Mouse (Mus musculus) liver, postnatal 0 days (tissue): ENCODE results near the gene Mfsd10. TPM values are rescaled to one million over a fixed set of nuclear protein-coding genes. Genes with fewer than 3 reads are reported as not detected.
"Not testable (repeated sequence)": the region's sequence is repeated elsewhere in the genome, so short reads cannot be mapped to it uniquely, and the experiment has no call there.

Experiments used
- ATAC-seq: fragments of 200-750 bp; cut with Nextera tagmentation; 2 replicates; pipeline ENCODE4 v1.8.0; 2017; ENCODE audit warnings: mild to moderate bottlenecking, moderate library complexity
- DNase-seq: peaks from one replicate; pipeline ENCODE4 v3.0.0-alpha.2; 2016
- H3K27ac ChIP-seq: fragments of 300-500 bp; sonication (generic); 2 replicates; pipeline ENCODE4 v1.5.1; 2014; ENCODE audit warnings: antibody characterized with exemption, moderate library complexity, mild to moderate bottlenecking, low read depth
- H3K27me3 ChIP-seq: fragments of 300-500 bp; sonication (generic); 2 replicates; pipeline ENCODE4 v1.6.1; 2014; ENCODE audit warnings: low read length, control low read depth, mixed read lengths; ENCODE audit not compliant: insufficient read depth
- H3K36me3 ChIP-seq: fragments of 300-500 bp; sonication (generic); replicated peaks from 2 replicates; pipeline ENCODE4 v1.6.1; 2014; ENCODE audit warnings: mild to moderate bottlenecking, control low read depth, low read length, moderate library complexity, mixed read lengths; ENCODE audit not compliant: insufficient read depth
- H3K4me1 ChIP-seq: fragments of 300-500 bp; sonication (generic); 2 replicates; pipeline ENCODE4 v1.6.1; 2014; ENCODE audit warnings: antibody characterized with exemption, mild to moderate bottlenecking, control low read depth; ENCODE audit not compliant: insufficient read depth
- H3K4me2 ChIP-seq: fragments of 300-500 bp; sonication (generic); 2 replicates; pipeline ENCODE4 v1.6.1; 2014; ENCODE audit warnings: low read depth, mild to moderate bottlenecking, low read length, moderate library complexity, mixed read lengths
- H3K4me3 ChIP-seq: fragments of 300-500 bp; sonication (generic); 2 replicates; pipeline ENCODE4 v1.5.1; 2014; ENCODE audit warnings: low read depth, low read length
- H3K9ac ChIP-seq: fragments of 300-500 bp; sonication (generic); replicated peaks from 2 replicates; pipeline ENCODE4 v1.6.1; 2014; ENCODE audit warnings: mild to moderate bottlenecking, moderate library complexity
- H3K9me3 ChIP-seq: fragments of 300-500 bp; sonication (generic); 2 replicates; pipeline ENCODE4 v1.6.1; 2016; ENCODE audit warnings: mild to moderate bottlenecking, control low read depth, low read length, mixed read lengths
- CTCF ChIP-seq: sonication (generic); IDR thresholded peaks from 2 replicates; pipeline ENCODE4 v1.5.1; 2016; ENCODE audit warnings: antibody characterized with exemption, low read depth
- EP300 ChIP-seq: IDR thresholded peaks from 2 replicates; pipeline ENCODE4 v1.6.1; 2016; ENCODE audit warnings: antibody characterized with exemption, low read depth, mild to moderate bottlenecking
- WGBS: fragments of 180-500 bp; shearing (Covaris S2); extraction: QIAGEN DNeasy Blood & Tissue Kit; methylation state at CpG from one replicate; pipeline ENCODE4 v1.1.7; 2014; ENCODE audit not compliant: insufficient replicate concordance; 5-methylcytosine and 5-hydroxymethylcytosine counted together
- polyA plus RNA-seq: library from polyadenylated mRNA; unstranded; fragments of >200 nt; fragmentation: Nextera tagmentation; extraction: Ambion mirVana; gene quantifications from 2 replicates; pipeline ENCODE4 v1.2.1, GENCODE M21; 2015

Gene Mfsd10
- polyA plus RNA-seq, 1 experiment from 2014 or later: 31.1 TPM

DNA sequence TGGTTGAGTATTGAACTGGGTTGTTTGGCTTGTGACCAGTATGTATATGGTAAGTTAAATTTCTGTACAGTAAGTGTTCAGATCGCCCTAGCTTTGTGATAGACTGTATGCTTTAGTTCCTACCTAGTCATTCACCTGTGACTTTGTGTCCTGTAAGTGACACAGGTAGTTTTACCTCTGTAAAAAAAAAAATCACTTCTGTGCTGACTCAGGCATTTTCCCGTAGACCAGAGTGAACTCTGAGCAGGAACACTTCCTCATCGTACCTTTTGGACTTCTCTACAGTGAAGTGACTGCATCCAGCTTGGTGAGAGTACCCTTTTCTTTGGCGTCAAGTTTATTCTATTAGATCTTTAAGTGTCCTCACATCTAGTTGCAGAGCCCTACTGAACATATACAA lies 27.0 kb downstream of the Mfsd10 start:
- no peak for DNase-seq
- ATAC-seq: no peak

DNA sequence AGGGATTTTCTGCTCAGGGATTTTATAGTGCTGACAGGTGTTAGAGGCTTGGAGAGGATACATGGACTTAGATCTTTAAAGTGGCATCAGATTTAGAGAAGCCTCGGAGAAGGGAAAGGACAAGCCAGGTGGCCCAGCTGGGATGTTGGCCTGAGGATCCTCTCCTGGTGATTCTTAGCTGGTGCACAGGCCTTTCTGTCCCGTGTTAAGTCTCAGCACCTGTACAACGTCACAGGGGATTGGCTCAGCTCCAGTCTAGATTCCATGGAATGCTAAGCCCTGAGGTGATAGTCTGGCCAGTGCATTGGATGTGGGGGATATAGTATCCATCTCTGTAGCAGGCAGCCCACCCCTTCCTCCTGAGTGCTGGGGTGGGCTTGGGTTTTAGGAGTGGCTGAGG lies 28.8 kb downstream of the Mfsd10 start:
- peaks cover 76% of the 10 kb centered on the region for H3K36me3 ChIP-seq

More for the DNA sequence above, 27.0 kb downstream of the Mfsd10 start:
- H3K4me2 ChIP-seq: no peak overlapping the region
- H3K27me3 ChIP-seq: no peaks in the 10 kb centered on the region
- WGBS: 76% methylated on average over 4 of the region's 4 CpGs
- no peak for TF ChIP-seq CTCF
- TF ChIP-seq EP300: no peak
- H3K27ac ChIP-seq: no peak overlapping the region
- H3K4me3 ChIP-seq: no peak overlapping the region
- peaks cover 83% of the 10 kb centered on the region for H3K36me3 ChIP-seq
- H3K9ac ChIP-seq: no peak overlapping the region
- H3K4me1 ChIP-seq: no peaks in the 10 kb centered on the region
- H3K9me3 ChIP-seq: no peaks in the 10 kb centered on the region

DNA sequence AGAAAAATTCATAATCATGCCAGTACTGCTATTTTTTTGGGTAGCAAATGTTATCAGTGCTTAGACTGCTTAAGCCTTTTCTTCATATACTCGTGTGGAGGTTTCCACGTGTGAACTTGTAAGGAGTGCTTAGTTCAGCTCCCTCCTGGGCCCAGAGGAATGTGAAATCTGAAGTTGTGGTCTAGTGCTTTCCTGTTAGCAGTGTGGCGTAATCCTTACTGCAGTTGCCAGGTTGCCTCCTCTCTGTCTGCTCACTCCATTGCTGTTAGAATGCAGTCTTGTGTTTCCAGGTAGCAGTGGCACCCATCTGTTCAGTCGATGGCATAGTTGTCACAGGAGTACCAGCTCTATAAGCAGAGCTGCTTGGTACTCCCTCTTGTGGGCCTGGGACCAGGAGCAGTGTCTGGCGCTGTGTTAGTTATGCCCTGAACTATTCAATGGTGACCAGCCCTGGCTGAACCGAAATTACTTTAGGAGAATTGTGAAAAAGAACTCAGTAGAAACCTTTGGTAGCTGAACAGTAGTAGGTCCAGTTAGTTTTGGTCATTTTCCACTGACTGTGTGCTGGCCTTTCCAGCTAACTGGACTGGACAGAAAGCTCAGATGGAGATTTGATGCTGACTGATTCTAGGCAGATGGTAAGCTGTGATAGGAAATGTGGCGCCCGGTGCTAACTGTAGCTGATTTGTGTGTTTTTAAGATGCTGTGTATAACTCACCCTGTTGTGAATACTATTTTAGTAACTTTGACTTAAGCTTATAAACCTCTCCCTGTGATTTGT lies 29.7 kb downstream of the Mfsd10 start:
- H3K4me1 ChIP-seq: no peaks in the 10 kb centered on the region
- 71% methylated on average over 8 of the region's 8 CpGs for WGBS
- ATAC-seq (no peak), DNase-seq (no peak)
- peaks cover 78% of the 10 kb centered on the region for H3K36me3 ChIP-seq
- H3K27ac ChIP-seq: no peak overlapping the region
- H3K4me2 ChIP-seq: no peak overlapping the region
- no peak overlapping the region for H3K4me3 ChIP-seq
- no peaks in the 10 kb centered on the region for H3K27me3 ChIP-seq
- H3K9me3 ChIP-seq: no peaks in the 10 kb centered on the region
- TF ChIP-seq CTCF: no peak
- TF ChIP-seq EP300: no peak
- H3K9ac ChIP-seq: no peak overlapping the region

More for the DNA sequence above, 28.8 kb downstream of the Mfsd10 start:
- TF ChIP-seq EP300 (no peak), CTCF (no peak)
- H3K9me3 ChIP-seq: no peaks in the 10 kb centered on the region
- no peaks in the 10 kb centered on the region for H3K4me1 ChIP-seq
- ATAC-seq: no peak
- H3K4me2 ChIP-seq: no peak overlapping the region
- no peak overlapping the region for H3K9ac ChIP-seq
- H3K27ac ChIP-seq: no peak overlapping the region
- H3K4me3 ChIP-seq: no peak overlapping the region
- no peaks in the 10 kb centered on the region for H3K27me3 ChIP-seq
- WGBS: 91% methylated on average over 3 of the region's 3 CpGs
- no peak for DNase-seq

DNA sequence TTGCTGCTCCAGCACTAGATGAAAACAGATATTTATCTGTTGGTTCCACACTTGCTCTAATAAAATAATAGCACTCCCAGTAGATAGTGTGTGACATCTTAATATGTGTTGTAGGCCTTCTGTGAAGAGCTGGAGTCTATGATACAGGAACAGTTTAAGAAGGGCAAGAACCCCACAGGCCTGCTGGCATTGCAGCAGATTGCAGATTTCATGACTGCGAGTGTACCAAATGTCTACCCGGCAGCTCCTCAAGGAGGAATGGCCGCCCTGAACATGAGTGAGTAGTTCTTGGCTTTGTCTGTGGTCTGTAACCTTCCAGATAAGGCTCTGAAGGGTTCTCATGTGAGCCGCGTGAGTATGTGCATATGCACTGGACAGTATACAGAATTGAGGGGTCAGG lies 32.4 kb downstream of the Mfsd10 start:
- Histone ChIP-seq H3K9me3 (no peaks in the 10 kb centered on the region), H3K27me3 (no peaks in the 10 kb centered on the region), H3K36me3 (peaks cover 70% of the 10 kb centered on the region), H3K4me1 (no peaks in the 10 kb centered on the region), H3K4me3 (no peak overlapping the region), H3K27ac (no peak overlapping the region), H3K9ac (no peak overlapping the region), H3K4me2 (no peak overlapping the region)
- DNase-seq (no peak), ATAC-seq (no peak)
- WGBS: 75% methylated on average over 5 of the region's 5 CpGs
- TF ChIP-seq CTCF: no peak
- no peak for TF ChIP-seq EP300

DNA sequence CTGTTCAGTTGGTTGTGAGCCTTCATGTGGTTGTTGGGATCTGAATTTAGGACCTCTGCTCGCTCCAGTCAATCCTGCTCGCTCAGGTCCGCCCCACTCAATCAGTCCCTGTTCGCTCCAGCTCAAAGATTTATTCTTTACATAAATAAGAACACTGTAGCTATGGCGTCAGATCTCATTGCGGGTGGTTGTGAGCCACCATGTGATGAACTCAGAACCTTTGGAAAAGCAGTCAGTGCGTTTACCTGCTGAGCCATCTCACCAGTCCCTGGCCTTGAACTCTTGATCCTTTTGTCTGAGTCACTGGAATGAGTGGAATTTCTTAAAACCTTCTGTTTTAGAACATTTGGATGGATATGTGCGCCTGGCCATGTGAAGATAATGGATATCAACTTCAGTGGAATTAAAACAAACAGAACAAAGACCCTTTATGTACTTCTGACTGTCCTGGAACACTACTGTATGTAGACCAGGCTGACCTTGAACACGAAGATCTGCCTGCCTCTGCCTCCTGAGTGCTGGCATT lies 43.7 kb downstream of the Mfsd10 start:
- Histone ChIP-seq H3K27me3 (no peaks in the 10 kb centered on the region), H3K9ac (no peak overlapping the region), H3K9me3 (no peaks in the 10 kb centered on the region), H3K4me2 (no peak overlapping the region), H3K36me3 (peaks cover 11% of the 10 kb centered on the region), H3K27ac (no peak overlapping the region), H3K4me1 (no peaks in the 10 kb centered on the region), H3K4me3 (no peak overlapping the region)
- DNase-seq (no peak), ATAC-seq (no peak)
- TF ChIP-seq EP300 (no peak), CTCF (no peak)
- 95% methylated on average over 9 of the region's 9 CpGs for WGBS

DNA sequence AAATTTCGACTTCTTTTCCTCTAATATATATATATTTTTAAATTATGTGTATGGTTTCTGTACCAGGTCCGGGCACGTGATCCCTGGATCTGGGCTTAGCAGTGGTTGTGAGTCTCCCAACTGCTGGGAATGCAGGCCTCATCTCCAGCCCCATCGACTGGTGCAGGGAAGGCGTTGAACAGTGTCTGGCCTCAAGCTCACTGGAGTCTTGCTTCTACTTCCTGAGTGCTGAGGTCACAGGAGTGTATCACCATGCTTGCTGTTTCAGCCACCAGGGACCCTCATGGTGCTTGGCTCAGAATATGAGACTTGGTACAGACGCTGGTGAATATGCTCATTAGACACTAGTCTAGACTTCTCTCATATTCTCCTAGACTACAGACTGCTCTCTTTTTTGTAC lies 44.3 kb downstream of the Mfsd10 start:
- Histone ChIP-seq H3K4me1 (no peaks in the 10 kb centered on the region), H3K27ac (no peak overlapping the region), H3K9me3 (no peaks in the 10 kb centered on the region), H3K36me3 (peaks cover 5% of the 10 kb centered on the region), H3K27me3 (no peaks in the 10 kb centered on the region), H3K4me3 (no peak overlapping the region), H3K9ac (no peak overlapping the region), H3K4me2 (no peak overlapping the region)
- no peak for DNase-seq
- ATAC-seq: no peak
- TF ChIP-seq CTCF: no peak
- no peak for TF ChIP-seq EP300
- WGBS: 89% methylated on average over 6 of the region's 6 CpGs

DNA sequence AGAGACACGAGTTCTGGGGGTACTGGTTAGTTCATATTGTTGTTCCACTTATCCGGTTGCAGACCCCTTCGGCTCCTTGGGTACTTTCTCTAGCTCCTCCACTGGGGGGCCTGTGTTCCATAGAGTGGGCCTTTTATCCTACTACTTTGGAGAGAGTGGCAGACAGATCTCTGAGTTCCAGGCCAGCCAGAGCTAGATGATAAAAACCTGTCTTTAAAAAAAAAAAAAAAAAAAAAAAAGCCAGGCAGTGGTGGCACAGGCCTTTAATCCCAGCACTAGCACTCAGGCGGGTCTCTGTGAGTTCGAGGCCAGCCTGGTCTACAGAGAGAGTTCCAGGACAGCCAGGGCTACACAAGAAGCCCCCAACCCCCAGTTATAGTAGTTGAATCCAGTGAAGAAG lies 44.8 kb downstream of the Mfsd10 start:
- H3K9me3 ChIP-seq, H3K27me3 ChIP-seq, DNase-seq, H3K4me2 ChIP-seq, H3K4me3 ChIP-seq, ATAC-seq, H3K36me3 ChIP-seq, H3K27ac ChIP-seq, H3K9ac ChIP-seq, H3K4me1 ChIP-seq: not testable (repeated sequence)
- WGBS: 95% methylated on average over 5 of the region's 5 CpGs
